Mouse (Mus musculus) layer of hippocampus, postnatal 36 days (tissue): Measurements from ENCODE around the gene Pcbp2. TPM values are rescaled to one million over a fixed set of nuclear protein-coding genes. Genes with fewer than 3 reads are reported as not detected.

ENCODE experiments used
- DNase-seq, 2 experiments: peaks; one replicate each; pipeline ENCODE4 v3.0.0; 2022
- total RNA-seq, 2 experiments: library from RNA; stranded (reverse); gene quantifications; 2 replicates each; pipeline ENCODE4 v1.2.3; 2021

The Pcbp2 gene
- total RNA-seq, 2 experiments from 2014 or later: 448 to 513 TPM

DNA sequence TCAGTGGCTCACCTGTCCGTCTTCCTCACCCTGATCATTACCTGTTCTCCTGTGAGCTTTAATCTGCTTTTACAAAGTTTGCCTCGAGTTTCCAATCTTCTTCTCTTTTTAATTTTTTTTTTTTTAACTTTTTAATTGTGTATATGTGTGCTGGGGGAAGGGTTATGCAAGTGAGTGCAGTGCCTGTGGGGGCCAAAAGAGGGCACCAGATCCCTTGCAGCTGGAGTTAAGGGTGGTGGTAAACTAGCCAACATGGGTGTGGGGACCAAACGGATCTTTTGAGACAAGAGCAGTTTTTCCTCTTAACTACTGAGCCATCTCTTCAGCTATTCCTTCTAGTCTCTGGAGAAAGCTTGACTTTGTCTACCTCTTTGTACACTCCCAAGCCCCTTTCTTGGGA, 57.6 kb downstream of the Pcbp2 start:
- no peak for DNase-seq

DNA sequence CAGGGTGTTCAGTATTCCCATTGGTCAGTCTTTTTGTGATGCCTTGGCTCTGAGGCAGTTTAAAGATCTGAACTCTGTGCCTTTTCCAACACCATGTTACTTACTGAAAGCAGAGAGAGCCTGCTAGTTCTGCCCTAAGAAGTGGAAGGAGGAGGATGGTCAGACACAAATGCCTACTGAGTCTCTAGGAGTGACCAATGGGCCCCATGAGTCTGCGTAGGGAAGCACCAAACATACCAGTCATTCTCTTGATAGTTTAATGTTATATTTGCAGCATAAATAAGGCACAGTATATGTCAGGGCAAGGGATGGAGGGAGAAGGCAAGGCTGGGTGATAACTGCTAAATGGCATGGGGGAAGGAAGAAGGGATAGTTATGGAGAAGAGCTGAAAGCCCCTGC, 58.1 kb downstream of the Pcbp2 start:
- DNase-seq: no peak

DNA sequence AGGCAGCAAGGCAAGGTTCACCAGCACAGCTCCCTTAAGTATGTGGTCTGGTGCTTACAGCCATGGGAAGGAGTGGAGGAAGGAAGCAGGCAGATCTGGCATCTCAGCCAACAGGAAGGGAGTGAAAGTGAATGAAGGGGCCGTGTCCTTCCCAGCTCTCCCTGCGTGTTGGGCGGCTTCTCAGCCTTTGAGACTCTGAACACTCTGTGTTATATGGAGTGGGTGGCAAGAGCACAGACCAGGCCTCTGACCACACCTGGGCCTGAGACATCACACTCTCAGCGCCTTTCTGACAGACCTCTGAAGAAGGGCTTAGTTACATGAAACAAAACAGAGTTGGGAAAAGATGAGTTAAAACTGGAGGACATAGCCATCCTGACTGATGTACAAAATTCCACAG, 60.2 kb downstream of the Pcbp2 start:
- no peak for DNase-seq

DNA sequence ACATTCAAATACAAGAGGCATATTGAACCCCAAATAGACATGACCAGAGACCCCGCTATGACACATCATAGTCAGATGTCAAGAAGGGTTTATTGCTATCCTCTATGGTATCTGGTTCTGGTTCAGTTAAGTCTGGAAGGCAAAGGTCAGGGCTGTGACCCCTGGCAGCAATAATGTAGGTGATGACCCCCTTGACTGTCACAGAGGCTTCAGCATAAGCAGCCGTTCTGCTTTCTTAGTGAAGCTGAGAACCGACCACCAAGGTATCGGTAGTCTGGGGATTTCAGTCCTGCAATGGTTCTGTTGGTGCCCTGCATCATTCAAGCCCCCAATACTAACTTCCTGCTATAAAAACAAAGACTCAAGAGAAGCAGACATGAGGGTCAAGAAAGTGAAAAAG, 61.2 kb downstream of the Pcbp2 start:
- DNase-seq: no peak

DNA sequence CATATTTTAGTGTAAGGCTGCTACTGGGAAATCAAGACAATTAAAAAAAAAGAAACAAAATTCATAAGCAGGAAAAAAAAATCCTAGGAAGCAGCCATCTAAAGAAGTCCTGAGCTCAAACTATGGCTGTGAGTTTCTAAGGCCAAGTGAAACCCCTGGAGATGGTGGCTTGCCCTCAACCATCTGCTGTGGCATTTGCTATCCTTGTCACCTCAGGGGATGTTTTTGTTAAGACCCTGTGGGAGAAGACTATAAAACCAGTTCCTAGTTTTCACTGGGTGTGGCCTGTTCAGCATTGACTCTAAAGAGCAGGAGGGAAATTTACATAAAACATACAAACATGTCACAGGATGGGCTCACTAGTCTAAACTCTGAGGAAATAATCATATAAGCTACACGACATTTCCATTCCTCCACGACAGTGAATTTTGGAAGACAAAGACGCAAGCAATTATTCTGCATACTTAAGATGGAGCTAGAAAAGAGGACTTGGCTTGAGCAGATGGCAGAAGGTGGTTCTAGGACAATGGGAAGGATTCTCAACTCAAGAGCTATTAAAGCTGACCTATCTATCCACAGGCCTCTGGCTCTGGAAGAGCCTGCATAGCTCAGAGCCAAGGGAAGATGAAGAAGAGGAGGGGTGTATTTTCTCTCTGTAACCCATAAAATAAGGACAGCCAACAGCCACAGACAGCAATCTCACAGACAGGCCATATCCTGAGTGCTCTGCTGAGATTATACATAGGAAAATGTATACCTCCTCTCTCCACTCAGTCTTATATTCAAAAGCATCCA, 62.0 kb downstream of the Pcbp2 start:
- no peak for DNase-seq

DNA sequence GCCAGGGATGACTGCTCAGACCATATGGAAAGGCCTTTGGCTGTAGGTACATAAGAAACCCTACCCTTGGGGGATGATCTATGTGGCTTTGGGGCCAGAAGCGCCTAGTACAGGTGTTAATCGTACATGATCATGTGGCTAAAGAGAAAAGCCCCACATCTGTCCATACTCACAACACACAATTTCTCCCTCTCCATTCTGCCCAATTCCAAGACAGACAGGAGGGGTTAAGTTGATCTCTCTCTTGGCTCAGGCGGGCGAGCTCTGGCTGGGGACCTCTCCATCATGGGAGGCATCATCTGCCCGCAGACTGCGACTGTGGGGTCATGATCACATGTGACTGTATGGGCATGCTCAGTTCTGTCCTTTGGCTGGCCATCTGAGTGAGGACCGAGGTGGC, 63.6 kb downstream of the Pcbp2 start:
- DNase-seq: no peak

DNA sequence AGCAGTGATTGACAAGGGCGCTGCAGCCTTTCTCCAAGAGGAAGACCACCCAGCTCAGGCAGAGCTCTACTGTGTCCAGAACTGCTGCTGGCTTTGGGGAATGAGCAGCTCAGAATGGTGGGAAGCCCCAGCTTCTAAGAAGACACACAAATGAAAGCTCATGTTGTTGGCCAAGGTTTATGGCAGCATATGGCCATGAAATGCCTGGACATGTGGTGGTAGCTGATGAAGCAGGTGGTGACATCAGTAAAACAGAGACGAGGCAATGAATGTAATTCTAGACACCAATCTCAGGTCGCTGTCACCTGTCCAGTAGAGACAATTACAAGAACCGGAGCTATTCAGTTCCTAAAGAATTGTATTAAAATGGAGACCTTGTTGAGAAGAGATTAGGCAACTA, 74.5 kb downstream of the Pcbp2 start:
- DNase-seq: peak in 1 of 2 experiments; percentile 40

DNA sequence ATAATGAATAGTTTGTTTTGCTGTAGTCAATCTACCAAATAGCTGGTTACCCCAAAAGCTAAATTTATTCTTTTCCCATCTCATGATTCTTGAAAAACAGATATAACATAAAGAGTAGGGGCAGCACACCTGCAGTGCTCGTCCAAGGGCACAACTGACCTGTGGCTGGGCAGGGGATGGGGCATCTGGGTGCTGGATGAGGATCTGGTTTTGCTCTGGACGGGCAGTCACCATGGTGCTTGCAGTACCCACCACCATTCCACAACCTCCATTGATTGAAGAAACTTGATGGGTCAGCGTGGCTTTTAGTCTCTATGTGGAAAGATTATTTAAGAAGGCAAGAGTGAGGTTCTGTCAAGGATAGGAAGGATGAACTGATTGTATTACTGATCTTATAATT, 75.9 kb downstream of the Pcbp2 start:
- DNase-seq: no peak

DNA sequence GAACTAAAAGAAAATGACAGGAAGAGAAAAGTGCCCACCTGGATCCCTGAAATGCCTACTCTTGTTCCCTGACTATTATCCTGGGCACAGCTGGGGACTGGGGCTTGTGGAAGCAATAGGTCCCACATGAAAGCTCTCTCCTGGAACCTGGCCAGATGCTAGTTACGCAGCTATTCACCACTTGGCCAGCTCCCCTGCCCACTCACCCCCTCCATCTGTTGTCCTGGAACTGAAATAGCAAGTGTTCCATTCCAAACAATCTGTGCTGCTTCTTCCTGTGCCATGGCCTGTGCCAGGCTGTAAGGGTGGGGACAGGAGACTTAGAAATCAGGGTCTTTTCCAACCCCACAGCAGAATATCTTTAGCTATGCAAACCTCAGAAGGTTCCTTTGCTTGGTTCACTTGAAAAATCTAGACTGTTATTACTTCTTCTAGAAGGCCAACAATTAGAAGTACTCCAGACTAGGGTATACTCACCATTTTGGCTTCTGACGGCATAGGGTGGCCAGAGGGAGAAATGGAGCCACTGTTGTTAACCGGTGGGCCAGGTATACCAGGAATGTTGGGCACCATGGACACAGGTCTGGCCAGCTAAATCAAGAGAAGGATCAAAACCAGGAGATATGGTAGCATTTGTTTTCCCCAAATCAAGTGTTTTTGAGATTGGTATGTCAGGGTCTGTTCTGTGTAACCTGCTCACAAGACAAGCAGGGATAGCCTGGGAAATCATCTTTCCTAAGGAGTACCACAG, 76.5 kb downstream of the Pcbp2 start:
- peak; percentile 84 to 85 for DNase-seq

DNA sequence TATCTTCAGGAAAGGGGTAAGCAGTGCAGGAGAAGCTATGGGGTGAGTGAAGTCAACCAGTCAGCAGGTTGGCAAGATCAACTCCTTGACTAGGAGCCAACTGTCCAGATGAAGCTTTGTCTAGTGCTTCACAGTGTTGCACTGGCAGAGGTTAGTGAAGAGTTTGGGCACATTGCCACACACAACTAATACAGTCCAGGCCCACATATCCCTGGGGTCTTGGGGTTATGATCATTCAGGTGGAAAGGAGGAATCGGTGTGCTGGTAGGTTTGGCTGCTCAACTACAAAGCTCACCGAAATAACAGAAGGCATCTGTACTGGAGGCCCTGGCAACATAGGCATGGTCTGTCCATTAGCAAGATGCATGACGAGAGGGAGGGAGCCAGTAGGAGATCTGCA, 77.1 kb downstream of the Pcbp2 start:
- DNase-seq: no peak

Other genes starting within 250 kb of the Pcbp2 start
- 1 to 10 TPM; 1.8 to 2.2 TPM for gene Itgb7, start 238.6 kb upstream of the Pcbp2 start, total RNA-seq
- gene Rarg, start 213.0 kb upstream of the Pcbp2 start, total RNA-seq: 1 to 10 TPM; 8.3 to 10.0 TPM
- not detected for gene Gm9918, start 200.0 kb upstream of the Pcbp2 start, total RNA-seq
- 10 to 100 TPM; 33.9 to 37.3 TPM for gene Mfsd5, start 191.1 kb upstream of the Pcbp2 start, total RNA-seq
- gene Espl1, start 174.3 kb upstream of the Pcbp2 start, total RNA-seq: 1 to 10 TPM; 1.4 to 1.8 TPM
- 100 to 1,000 TPM; 400 to 436 TPM for gene Pfdn5, start 144.4 kb upstream of the Pcbp2 start, total RNA-seq
- 10 to 100 TPM; 65.9 to 69.8 TPM for gene Myg1, start 138.8 kb upstream of the Pcbp2 start, total RNA-seq
- gene Aaas, start 119.8 kb upstream of the Pcbp2 start, total RNA-seq: 10 to 100 TPM; 21.4 to 24.2 TPM
- under 1 TPM; 0.38 to 0.57 TPM for gene Sp7, start 103.4 kb upstream of the Pcbp2 start, total RNA-seq
- 10 to 100 TPM; 22.4 to 23.1 TPM for gene Sp1, start 64.4 kb upstream of the Pcbp2 start, total RNA-seq
- under 1 TPM; 0.42 to 0.51 TPM for gene Amhr2, start 25.2 kb upstream of the Pcbp2 start, total RNA-seq
- 10 to 100 TPM; 40.6 to 41.0 TPM for gene Prr13, start 11.5 kb upstream of the Pcbp2 start, total RNA-seq
- gene Gm10337, start 33.2 kb downstream of the Pcbp2 start, total RNA-seq: not detected
- 100 to 1,000 TPM in 1 of 2 experiments, 10 to 100 TPM in 1; 96.4 to 103 TPM for gene Map3k12, start 46.5 kb downstream of the Pcbp2 start, total RNA-seq
- 10 to 100 TPM; 32.2 to 36.9 TPM for gene Tarbp2, start 47.7 kb downstream of the Pcbp2 start, total RNA-seq
- 1 to 10 TPM; 3.7 to 4.3 TPM for gene Npff, start 54.4 kb downstream of the Pcbp2 start, total RNA-seq
- 1 to 10 TPM in 1 of 2 experiments, not detected in 1; 3.1 TPM for gene Gm28047, start 154.5 kb downstream of the Pcbp2 start, total RNA-seq
- gene Atf7, start 154.9 kb downstream of the Pcbp2 start, total RNA-seq: 10 to 100 TPM; 40.4 to 45.0 TPM
- gene Atp5g2, start 201.8 kb downstream of the Pcbp2 start, total RNA-seq: 10 to 100 TPM; 10.6 to 17.2 TPM